8 mouse cellular contexts compared by ENCODE assay signal in genomic region chr16:94571111-94571993, GRCm38 (mm10). TPM values are rescaled to one million over a fixed set of nuclear protein-coding genes. Genes with fewer than 3 reads are reported as not detected.
A peak's percentile ranks its signal among the peaks of the same experiment; 100 is the strongest.
DNase-seq lines count a peak whose midpoint lies in the region; ATAC-seq and TF ChIP-seq lines count a peak whose summit lies in the region.

No protein-coding gene starts in this region.

- H3K9ac ChIP-seq in forebrain, embryonic 15.5 days (replicated peaks): peak overlapping the region; percentile 95
- peak overlapping the region; percentile 89 for H3K9ac ChIP-seq in liver, embryonic 16.5 days (ENCODE audit: low read depth, low read length)

- no peaks in the 10 kb centered on the region for H3K36me3 ChIP-seq in kidney, adult 2 months (ENCODE audit: control insufficient read depth, insufficient read depth, low read length)
- H3K36me3 ChIP-seq in forebrain, embryonic 15.5 days: no peaks in the 10 kb centered on the region
- H3K36me3 ChIP-seq in liver, embryonic 16.5 days (ENCODE audit: control insufficient read depth, insufficient read depth): no peaks in the 10 kb centered on the region

- no peaks in the 10 kb centered on the region for H3K27me3 ChIP-seq in kidney, adult 2 months (replicated peaks; ENCODE audit: control insufficient read depth, insufficient read depth, low read length)
- H3K27me3 ChIP-seq in forebrain, embryonic 15.5 days: no peaks in the 10 kb centered on the region
- no peaks in the 10 kb centered on the region for H3K27me3 ChIP-seq in liver, embryonic 16.5 days (ENCODE audit: control insufficient read depth, insufficient read depth, low read depth, low read length)

- no peak for TF ChIP-seq POLR2A in kidney, adult 2 months (IDR thresholded peaks at IDR 0.05; ENCODE audit: low read depth, low read length)

- H3K9me3 ChIP-seq in forebrain, embryonic 15.5 days: no peaks in the 10 kb centered on the region
- H3K9me3 ChIP-seq in liver, embryonic 16.5 days (replicated peaks; ENCODE audit: control insufficient read depth, low read length): no peaks in the 10 kb centered on the region

- 13% methylated on average over 10 of the region's 10 CpGs for WGBS in kidney, adult 2 months
- 24% methylated on average over 10 of the region's 10 CpGs for WGBS in forebrain, embryonic 15.5 days
- WGBS in liver, embryonic 16.5 days (ENCODE audit: insufficient replicate concordance): 22% methylated on average over 10 of the region's 10 CpGs

- no peak for DNase-seq in kidney, adult 2 months
- DNase-seq in kidney, postnatal 4 days: no peak
- peak; percentile 24 for DNase-seq in MEL-GATA-1-ER (ENCODE audit: extremely low read depth, low read depth)
- no peak for DNase-seq in gastrocnemius, postnatal 10 days
- no peak for DNase-seq in left cerebral cortex, adult 8-10 months (ENCODE audit: low spot score in 2 of 2)

- ATAC-seq in forebrain, embryonic 15.5 days (replicated peaks): no peak
- no peak for ATAC-seq in liver, embryonic 16.5 days (ENCODE audit: low read depth)
- ATAC-seq in megakaryocyte-erythroid progenitor cell, adult 5-6 weeks (replicated peaks; ENCODE audit: low FRiP score, low TSS enrichment, poor library complexity, severe bottlenecking): no peak

- H3K4me2 ChIP-seq in forebrain, embryonic 15.5 days (replicated peaks): peak overlapping the region; percentile 55
- H3K4me2 ChIP-seq in liver, embryonic 16.5 days (ENCODE audit: low read depth, low read length): peak overlapping the region; percentile 90

- H3K27ac ChIP-seq in kidney, adult 2 months (ENCODE audit: insufficient read depth, low read depth, low read length): peak overlapping the region; percentile 94
- H3K27ac ChIP-seq in forebrain, embryonic 15.5 days (replicated peaks): peak overlapping the region; percentile 100
- H3K27ac ChIP-seq in liver, embryonic 16.5 days (ENCODE audit: low read length): peak overlapping the region; percentile 100

- peaks cover 29% of the 10 kb centered on the region for H3K4me1 ChIP-seq in kidney, adult 2 months (ENCODE audit: control insufficient read depth, insufficient read depth, low read length)
- H3K4me1 ChIP-seq in forebrain, embryonic 15.5 days: peaks cover 46% of the 10 kb centered on the region
- H3K4me1 ChIP-seq in liver, embryonic 16.5 days (ENCODE audit: control insufficient read depth, low read depth, low read length): peaks cover 36% of the 10 kb centered on the region

- H3K4me3 ChIP-seq in kidney, adult 2 months (ENCODE audit: insufficient read depth, low read depth, low read length): peak overlapping the region; percentile 95
- peak overlapping the region; percentile 89 for H3K4me3 ChIP-seq in forebrain, embryonic 15.5 days
- H3K4me3 ChIP-seq in liver, embryonic 16.5 days (ENCODE audit: low read depth, low read length): peak overlapping the region; percentile 78

- TF ChIP-seq CTCF in kidney, adult 2 months (conservative IDR thresholded peaks at IDR 0.05; ENCODE audit: insufficient read depth, insufficient read length, low read depth, low read length): no peak

RNA-seq across cellular contexts. Expression of gene Dyrk1a, which starts 1.5 kb away (rescaled TPM):
- 25.5 and 27.2 TPM in 2 replicates for polyA plus RNA-seq in kidney, adult 2 months (2012; rRNA removed)
- 12.3 and 12.8 TPM in 2 replicates for polyA plus RNA-seq in forebrain, embryonic 15.5 days (2015; fragmentation: Nextera tagmentation; extraction: Ambion mirVana)
- polyA plus RNA-seq in liver, embryonic 16.5 days (2015; fragmentation: Nextera tagmentation; extraction: Ambion mirVana): 4.0 TPM in 2 replicates
- 10 to 100 TPM; 83.9 to 93.5 TPM for total RNA-seq in gastrocnemius, postnatal 10 days (2021)
- 100 to 1,000 TPM in 2 of 4 experiments, 10 to 100 TPM in 2; 92.8 to 110 (median 102) TPM for total RNA-seq in left cerebral cortex, adult 8-10 months (2022)
- 39.5 and 43.9 TPM in 2 replicates for total RNA-seq in megakaryocyte-erythroid progenitor cell, adult 5-6 weeks (2014; fragmentation: Nextera tagmentation)
- 59.8 and 62.4 TPM in 2 replicates for total RNA-seq in megakaryocyte-erythroid progenitor cell, adult 5-6 weeks (2017)

RNA-seq across cellular contexts. Expression of gene Vps26c, which starts 44.7 kb away (rescaled TPM):
- polyA plus RNA-seq in kidney, adult 2 months (2012; rRNA removed): 31.4 and 34.8 TPM in 2 replicates
- 76.1 and 78.8 TPM in 2 replicates for polyA plus RNA-seq in forebrain, embryonic 15.5 days (2015; fragmentation: Nextera tagmentation; extraction: Ambion mirVana)
- polyA plus RNA-seq in liver, embryonic 16.5 days (2015; fragmentation: Nextera tagmentation; extraction: Ambion mirVana): 19.4 and 24.0 TPM in 2 replicates
- total RNA-seq in gastrocnemius, postnatal 10 days (2021): 10 to 100 TPM; 21.0 to 25.2 TPM
- total RNA-seq in left cerebral cortex, adult 8-10 months (2022): 10 to 100 TPM; 32.4 to 44.2 (median 39.2) TPM
- total RNA-seq in megakaryocyte-erythroid progenitor cell, adult 5-6 weeks (2014; fragmentation: Nextera tagmentation): 23.1 and 29.9 TPM in 2 replicates
- 15.1 and 35.5 TPM in 2 replicates for total RNA-seq in megakaryocyte-erythroid progenitor cell, adult 5-6 weeks (2017)
